Mouse (Mus musculus) brain, adult 10 weeks (tissue): ENCODE measurements around the gene Serpina3k. TPM values are rescaled to one million over a fixed set of nuclear protein-coding genes. Genes with fewer than 3 reads are reported as not detected.

Experiments
- polyA plus RNA-seq: library from polyadenylated mRNA; stranded (reverse); fragments of 350-450 nt; fragmentation: Illumina TruSeq; extraction: RNeasy Lipid Tissue Mini Kit (QIAGEN cat#74804); gene quantifications from one replicate; pipeline ENCODE4 v1.2.3, GENCODE M21; 2015; ENCODE audit warnings: low read depth, low replicate concordance

Gene Serpina3k
- 1.00 TPM for polyA plus RNA-seq

GRCm38 (mm10) chr12:104338226-104338625 is at the start of gene Serpina3k, which contains the start of gene Serpina3m:
Gene Serpina3k, plus strand, starts transcription at chr12:104338486.
Gene Serpina3m, plus strand, starts transcription at chr12:104338486.

DNA sequence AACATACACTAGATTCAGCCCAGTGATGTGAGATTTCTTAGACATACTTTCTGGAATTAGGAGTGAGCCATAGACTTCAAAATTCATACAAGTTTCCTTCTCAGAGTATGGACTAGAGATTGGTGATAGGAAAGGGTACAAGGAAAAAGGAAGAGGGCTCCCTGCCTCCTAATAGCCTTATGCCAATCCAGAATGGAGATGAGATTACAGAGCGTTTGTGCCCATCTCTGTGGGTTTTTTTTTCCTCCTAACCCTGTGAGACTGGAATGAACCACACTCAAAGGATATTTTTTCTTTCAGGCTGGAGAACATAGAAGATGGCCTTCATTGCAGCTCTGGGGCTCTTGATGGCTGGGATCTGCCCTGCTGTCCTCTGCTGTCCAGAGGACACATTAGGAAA is 24.0 kb upstream of the Serpina3k start, which contains the start of gene Serpina3j:
Gene Serpina3j (plus strand): TSS at position 301 of the 400 bp plus-strand sequence.

Other genes with a start within 250 kb of the Serpina3k start
- gene Serpina5, start 237.4 kb upstream of the Serpina3k start, polyA plus RNA-seq: not detected
- not detected for gene Serpina3a, start 225.8 kb upstream of the Serpina3k start, polyA plus RNA-seq
- gene Serpina3b, start 210.5 kb upstream of the Serpina3k start, polyA plus RNA-seq: not detected
- gene Serpina3c, start 184.6 kb upstream of the Serpina3k start, polyA plus RNA-seq: 0.19 TPM
- not detected for gene Serpina3f, start 123.9 kb upstream of the Serpina3k start, polyA plus RNA-seq
- 2.3 TPM for gene Serpina3g, start 102.2 kb upstream of the Serpina3k start, polyA plus RNA-seq
- gene Serpina3i, start 75.4 kb upstream of the Serpina3k start, polyA plus RNA-seq: not detected
- gene Serpina3j, start 23.9 kb upstream of the Serpina3k start, polyA plus RNA-seq: not detected
- not detected for gene Serpina3m, start within 50 bp of the Serpina3k start, polyA plus RNA-seq
- gene Serpina3n, start 68.2 kb downstream of the Serpina3k start, polyA plus RNA-seq: 16.8 TPM
- gene Gsc, start 134.8 kb downstream of the Serpina3k start, polyA plus RNA-seq: not detected